Mouse (Mus musculus) bone marrow, adult 2 months (tissue): ENCODE measurements at regions not wholly inside any gene's neighbourhood (a gene's known extent, or its start where the extent isn't known, plus 50 kb on each side); places are given as distances from the start of the nearest gene placed in this dataset.

ENCODE experiments used
- CTCF ChIP-seq: fragments of 200-500 bp; IDR thresholded peaks from 2 replicates; pipeline ENCODE4 v1.5.1; 2011; ENCODE audit warnings: low read length, control low read depth; ENCODE audit not compliant: control insufficient read depth, insufficient read depth
- POLR2A ChIP-seq: fragments of 200-500 bp; IDR thresholded peaks from 2 replicates; pipeline ENCODE4 v1.6.1; 2011; ENCODE audit warnings: low read depth, mild to moderate bottlenecking, control low read depth, low read length, borderline replicate concordance; ENCODE audit not compliant: control insufficient read depth

- TF ChIP-seq POLR2A (no peak), CTCF (no peak)
These were observed 199.4 kb downstream of the Rnf144b start for GRCm38 (mm10) chr13:47321876-47322275.
